In genomic region chr16:48993559-48994342, GRCm38 (mm10) we compare ENCODE assay signal across 8 mouse cellular contexts. TPM values are rescaled to one million over a fixed set of nuclear protein-coding genes. Genes with fewer than 3 reads are reported as not detected.
DNase-seq lines count a peak whose midpoint lies in the region; ATAC-seq and TF ChIP-seq lines count a peak whose summit lies in the region.

Gene Dzip3 (minus strand): TSS chr16:48994165.
Gene Cip2a (plus strand): TSS chr16:48994185.

- H3K36me3 ChIP-seq in heart, embryonic 15.5 days: peaks cover 4% of the 10 kb centered on the region; the same call in 1 of the 2 replicates
- peaks cover 3% of the 10 kb centered on the region for H3K36me3 ChIP-seq in liver, embryonic 14.5 days (replicated peaks; ENCODE audit: control insufficient read depth, insufficient read depth, low read depth)
- no peaks in the 10 kb centered on the region for H3K36me3 ChIP-seq in neural tube, embryonic 11.5 days (ENCODE audit: control insufficient read depth, insufficient read depth, low read length)
- no peaks in the 10 kb centered on the region for H3K36me3 ChIP-seq in stomach, postnatal 0 days (ENCODE audit: control insufficient read depth, insufficient read depth, low read length)

- peak; percentile 98 for ATAC-seq in heart, embryonic 15.5 days (replicated peaks; ENCODE audit: insufficient number of reproducible peaks, insufficient read depth, low FRiP score, low read depth)
- ATAC-seq in liver, embryonic 14.5 days (ENCODE audit: insufficient read depth): peak; percentile 96
- peak; percentile 99 for ATAC-seq in neural tube, embryonic 11.5 days (ENCODE audit: insufficient read depth, low FRiP score, low TSS enrichment)
- peak; percentile 98 for ATAC-seq in stomach, postnatal 0 days (ENCODE audit: low FRiP score, low TSS enrichment)

- H3K4me3 ChIP-seq in brown adipose tissue, adult 24 weeks (ENCODE audit: insufficient read depth, low read depth, low read length): peak within 1 kb of the TSS; percentile 98
- H3K4me3 ChIP-seq in heart, embryonic 15.5 days: peak within 1 kb of the TSS; percentile 85
- peak within 1 kb of the TSS; percentile 86 to 99 for H3K4me3 ChIP-seq in liver, embryonic 14.5 days (ENCODE audit: insufficient read depth in 1 of 2, low read depth in 2 of 2, low read length in 2 of 2)
- peak within 1 kb of the TSS; percentile 85 for H3K4me3 ChIP-seq in neural tube, embryonic 11.5 days (ENCODE audit: low read depth, low read length)
- peak within 1 kb of the TSS; percentile 95 for H3K4me3 ChIP-seq in stomach, postnatal 0 days (ENCODE audit: low read depth, low read length)

- TF ChIP-seq CTCF in liver, embryonic 14.5 days (IDR thresholded peaks at IDR 0.05; ENCODE audit: low read depth): peak; percentile 6; the same call in 1 of the 2 replicates
- TF ChIP-seq CTCF in stomach, postnatal 0 days (IDR thresholded peaks at IDR 0.05; ENCODE audit: low read depth): peak; percentile 20; the same call in 1 of the 2 replicates

- peaks cover 3% of the 10 kb centered on the region; the same call in 1 of the 2 replicates for H3K4me1 ChIP-seq in brown adipose tissue, adult 24 weeks (ENCODE audit: control insufficient read depth, insufficient read depth, insufficient read length, low read length)
- peaks cover 9% of the 10 kb centered on the region for H3K4me1 ChIP-seq in heart, embryonic 15.5 days (replicated peaks)
- peaks cover 5 to 12% of the 10 kb centered on the region in 2 experiments for H3K4me1 ChIP-seq in liver, embryonic 14.5 days (replicated peaks; ENCODE audit: control insufficient read depth in 2 of 2, insufficient read depth in 2 of 2, low read length in 1 of 2)
- H3K4me1 ChIP-seq in neural tube, embryonic 11.5 days (ENCODE audit: control insufficient read depth, insufficient read depth, low read length): peaks cover 5% of the 10 kb centered on the region; the same call in 1 of the 2 replicates
- 0 out of 2 replicates have a peak, but pooled peaks cover 4% of the 10 kb centered on the region for H3K4me1 ChIP-seq in stomach, postnatal 0 days (replicated peaks; ENCODE audit: control insufficient read depth, insufficient read depth)

- DNase-seq in CD4-positive, CD25-positive, alpha-beta regulatory T cell, adult 2 months (ENCODE audit: low read depth, low spot score): peak; percentile 87
- peak; percentile 64 for DNase-seq in fibroblast of lung, adult 2 months (ENCODE audit: low read depth)
- DNase-seq in kidney, postnatal 25 days: peak; percentile 87 to 93
- peak; percentile 70 to 74 (median 72) for DNase-seq in liver, embryonic 14.5 days (ENCODE audit: low read depth in 3 of 3, low spot score in 3 of 3)
- DNase-seq in neural tube, embryonic 11.5 days (ENCODE audit: low spot score): peak; percentile 96
- DNase-seq in stomach, postnatal 0 days (ENCODE audit: low spot score): peak; percentile 91

- peak within 1 kb of the TSS; percentile 72 for H3K4me2 ChIP-seq in heart, embryonic 15.5 days
- peak within 1 kb of the TSS; percentile 85 for H3K4me2 ChIP-seq in liver, embryonic 14.5 days (ENCODE audit: low read depth)
- peak within 1 kb of the TSS; percentile 55 for H3K4me2 ChIP-seq in neural tube, embryonic 11.5 days (ENCODE audit: low read depth)
- peak within 1 kb of the TSS; percentile 85 for H3K4me2 ChIP-seq in stomach, postnatal 0 days (replicated peaks; ENCODE audit: low read depth)

- H3K9ac ChIP-seq in heart, embryonic 15.5 days: peak within 1 kb of the TSS; percentile 98
- H3K9ac ChIP-seq in liver, embryonic 14.5 days (replicated peaks): peak within 1 kb of the TSS; percentile 99
- peak within 1 kb of the TSS; percentile 98 for H3K9ac ChIP-seq in neural tube, embryonic 11.5 days (ENCODE audit: low read length)
- H3K9ac ChIP-seq in stomach, postnatal 0 days (ENCODE audit: low read length): peak within 1 kb of the TSS; percentile 100

- TF ChIP-seq EP300 in liver, embryonic 14.5 days (IDR thresholded peaks at IDR 0.05; ENCODE audit: low read depth): peak; percentile 29; the same call in 1 of the 2 replicates
- peak; percentile 74 for TF ChIP-seq EP300 in stomach, postnatal 0 days (optimal IDR thresholded peaks at IDR 0.05)

- WGBS in heart, embryonic 15.5 days: under 1% methylated on average over 74 of the region's 74 CpGs
- WGBS in liver, embryonic 14.5 days (ENCODE audit: insufficient replicate concordance): under 1% methylated on average over 64 of the region's 74 CpGs
- under 1% methylated on average over 72 of the region's 74 CpGs for WGBS in neural tube, embryonic 11.5 days
- WGBS in stomach, postnatal 0 days: under 1% methylated on average over 72 of the region's 74 CpGs

- H3K27ac ChIP-seq in brown adipose tissue, adult 24 weeks (replicated peaks; ENCODE audit: low read depth, low read length): peak within 1 kb of the TSS; percentile 55
- H3K27ac ChIP-seq in heart, embryonic 15.5 days: peak within 1 kb of the TSS; percentile 94
- peak within 1 kb of the TSS; percentile 80 for H3K27ac ChIP-seq in liver, embryonic 14.5 days
- peak within 1 kb of the TSS; percentile 97 for H3K27ac ChIP-seq in neural tube, embryonic 11.5 days (ENCODE audit: low read depth, low read length)
- peak within 1 kb of the TSS; percentile 94 for H3K27ac ChIP-seq in stomach, postnatal 0 days (replicated peaks)

- H3K27me3 ChIP-seq in heart, embryonic 15.5 days: no peaks in the 10 kb centered on the region
- no peaks in the 10 kb centered on the region for H3K27me3 ChIP-seq in liver, embryonic 14.5 days (ENCODE audit: control insufficient read depth, insufficient read depth, low read length)
- H3K27me3 ChIP-seq in neural tube, embryonic 11.5 days (ENCODE audit: control insufficient read depth, insufficient read depth, low read length): no peaks in the 10 kb centered on the region
- no peaks in the 10 kb centered on the region for H3K27me3 ChIP-seq in stomach, postnatal 0 days (ENCODE audit: control insufficient read depth, insufficient read depth, low read length)

- H3K9me3 ChIP-seq in heart, embryonic 15.5 days (replicated peaks): no peaks in the 10 kb centered on the region
- H3K9me3 ChIP-seq in liver, embryonic 14.5 days (ENCODE audit: control insufficient read depth, low read length): no peaks in the 10 kb centered on the region
- no peaks in the 10 kb centered on the region for H3K9me3 ChIP-seq in neural tube, embryonic 11.5 days (ENCODE audit: control insufficient read depth, low read length)
- no peaks in the 10 kb centered on the region for H3K9me3 ChIP-seq in stomach, postnatal 0 days (ENCODE audit: control insufficient read depth, low read length)

RNA-seq across cellular contexts. Expression of gene Dzip3, which starts in this region (rescaled TPM):
- 3.1 TPM in 2 replicates for polyA plus RNA-seq in brown adipose tissue, adult 24 weeks (2012; ENCODE audit: insufficient read depth, insufficient read length, missing spikeins)
- polyA plus RNA-seq in heart, embryonic 15.5 days (2015; fragmentation: Nextera tagmentation; extraction: Ambion mirVana): 14.9 and 15.4 TPM in 2 replicates
- 5.3 and 5.8 TPM in 2 replicates for polyA plus RNA-seq in liver, embryonic 14.5 days (2012; rRNA removed)
- 5.8 and 7.9 TPM in 2 replicates for polyA plus RNA-seq in liver, embryonic 14.5 days (2014; fragmentation: Nextera tagmentation; extraction: Ambion mirVana)
- polyA plus RNA-seq in neural tube, embryonic 11.5 days (2014; fragmentation: Nextera tagmentation; extraction: Ambion mirVana): 51.3 and 54.6 TPM in 2 replicates
- 4.2 and 4.4 TPM in 2 replicates for polyA plus RNA-seq in stomach, postnatal 0 days (2015; fragmentation: Nextera tagmentation; extraction: Ambion mirVana)

RNA-seq across cellular contexts. Expression of gene Cip2a, which starts in this region (rescaled TPM):
- polyA plus RNA-seq in brown adipose tissue, adult 24 weeks (2012; ENCODE audit: insufficient read depth, insufficient read length, missing spikeins): 0.75 and 1.6 TPM in 2 replicates
- 18.2 and 19.3 TPM in 2 replicates for polyA plus RNA-seq in heart, embryonic 15.5 days (2015; fragmentation: Nextera tagmentation; extraction: Ambion mirVana)
- polyA plus RNA-seq in liver, embryonic 14.5 days (2012; rRNA removed): 13.5 and 20.8 TPM in 2 replicates
- polyA plus RNA-seq in liver, embryonic 14.5 days (2014; fragmentation: Nextera tagmentation; extraction: Ambion mirVana): 21.4 and 24.4 TPM in 2 replicates
- 35.9 and 39.3 TPM in 2 replicates for polyA plus RNA-seq in neural tube, embryonic 11.5 days (2014; fragmentation: Nextera tagmentation; extraction: Ambion mirVana)
- 4.8 and 5.5 TPM in 2 replicates for polyA plus RNA-seq in stomach, postnatal 0 days (2015; fragmentation: Nextera tagmentation; extraction: Ambion mirVana)

Comparison
In these comparisons a context has a peak if more than half of its experiments do, and no peak if none do; other contexts are left out.
1. Peak in every context shown above with its lines: DNase-seq, ATAC-seq, H3K4me3 ChIP-seq and H3K27ac ChIP-seq.